13 mouse cellular contexts compared by ENCODE assay signal in the genomic region with DNA sequence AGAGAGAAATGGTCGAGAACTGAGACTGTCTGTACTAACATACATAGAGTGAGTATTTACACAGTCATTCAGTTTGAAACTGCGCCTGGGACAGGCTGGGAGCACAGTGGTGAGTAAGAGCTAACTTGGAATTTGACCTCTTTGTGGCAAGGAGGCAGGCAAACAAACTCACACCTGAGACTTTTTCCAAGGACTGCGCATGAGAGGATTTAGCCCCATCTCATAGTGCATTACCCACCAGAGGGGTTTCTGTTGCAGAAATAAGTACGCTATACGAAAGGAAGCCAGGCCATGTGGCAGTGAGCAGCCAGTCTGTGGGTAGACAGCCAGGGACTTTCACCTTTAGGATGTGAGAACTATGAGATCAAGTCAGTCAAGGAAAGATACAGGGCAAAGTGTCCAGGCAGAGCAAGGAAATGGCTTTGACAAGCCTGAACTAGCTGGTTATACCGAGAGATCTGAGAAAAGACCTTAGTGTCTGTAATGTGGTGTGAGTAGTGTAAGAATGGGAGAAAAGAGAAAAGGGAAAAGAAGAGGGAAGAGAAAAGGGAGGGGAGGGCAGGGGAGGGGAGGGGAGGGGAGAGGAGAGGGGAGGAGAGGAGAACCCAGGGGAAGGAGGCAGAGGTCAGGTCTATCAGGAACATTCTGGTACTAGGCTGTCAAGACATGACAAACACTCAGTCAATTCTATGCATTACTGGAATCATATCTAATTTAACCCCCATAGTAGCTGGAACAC. TPM values are rescaled to one million over a fixed set of nuclear protein-coding genes. Genes with fewer than 3 reads are reported as not detected.
DNase-seq lines count a peak whose midpoint lies in the region; ATAC-seq and TF ChIP-seq lines count a peak whose summit lies in the region.
"Had no signal": no experiment of that assay in that cellular context is flagged by ENCODE, and none has a peak within 500 bp of the region (broad histone marks: within the 10 kb centered on the region; RNA-seq: fewer than 3 reads in every experiment).

No protein-coding gene starts in this region.

- peaks cover 3% of the 10 kb centered on the region; the same call in 1 of the 2 replicates for H3K36me3 ChIP-seq in heart, embryonic 11.5 days (ENCODE audit: control insufficient read depth, insufficient read depth, low read length)
- no peaks in the 10 kb centered on the region for H3K36me3 ChIP-seq in intestine, embryonic 14.5 days (ENCODE audit: control insufficient read depth, insufficient read depth, low read length)
- no peaks in the 10 kb centered on the region for H3K36me3 ChIP-seq in liver, postnatal 0 days (replicated peaks; ENCODE audit: insufficient read depth, low read length)

- H3K4me1 ChIP-seq in heart, embryonic 11.5 days (ENCODE audit: control insufficient read depth, insufficient read depth, low read length): peaks cover 7% of the 10 kb centered on the region
- H3K4me1 ChIP-seq in intestine, embryonic 14.5 days (replicated peaks; ENCODE audit: control insufficient read depth, insufficient read depth, low read length): no peaks in the 10 kb centered on the region
- H3K4me1 ChIP-seq in liver, postnatal 0 days (ENCODE audit: insufficient read depth): peaks cover 14% of the 10 kb centered on the region
- H3K4me1 ChIP-seq: limb, embryonic 12.5 days had no signal

- H3K4me2 ChIP-seq in heart, embryonic 11.5 days: no peak overlapping the region
- H3K4me2 ChIP-seq in intestine, embryonic 14.5 days (ENCODE audit: low read length): no peak overlapping the region
- no peak overlapping the region for H3K4me2 ChIP-seq in liver, postnatal 0 days (ENCODE audit: low read depth, low read length)
- H3K4me2 ChIP-seq: limb, embryonic 12.5 days had no signal

- intact Hi-C loops in heart, postnatal 10 days (cut with DNase I): no loop called here

- no peak overlapping the region for H3K4me3 ChIP-seq in heart, embryonic 11.5 days (ENCODE audit: low read depth, low read length)
- H3K4me3 ChIP-seq in intestine, embryonic 14.5 days (ENCODE audit: low read depth, low read length): no peak overlapping the region
- no peak overlapping the region for H3K4me3 ChIP-seq in liver, postnatal 0 days (ENCODE audit: low read depth, low read length)
- H3K4me3 ChIP-seq: limb, embryonic 12.5 days had no signal

- peak overlapping the region; percentile 10; the same call in 1 of the 2 replicates for H3K27ac ChIP-seq in heart, embryonic 11.5 days (ENCODE audit: low read depth, low read length)
- no peak overlapping the region for H3K27ac ChIP-seq in intestine, embryonic 14.5 days (ENCODE audit: low read depth)
- H3K27ac ChIP-seq in liver, postnatal 0 days (ENCODE audit: low read depth): peak overlapping the region; percentile 52
- H3K27ac ChIP-seq: limb, embryonic 12.5 days had no signal

- DNase-seq in heart, postnatal 10 days: no peak
- peak; percentile 59 for DNase-seq in intestine, embryonic 14.5 days (ENCODE audit: low spot score)
- no peak for DNase-seq in liver, postnatal 0 days
- peak; percentile 40 to 68 for DNase-seq in lung, postnatal 4 days
- no peak for DNase-seq in adrenal gland, adult 2 months
- DNase-seq in frontal cortex, postnatal 36 days (ENCODE audit: low spot score in 2 of 2): no peak
- DNase-seq in embryo, embryonic 9.5 days (ENCODE audit: extremely low spot score): no peak
- DNase-seq: adrenal gland, postnatal 36 days; cerebellum, adult 11 months; right cerebral cortex, postnatal 4 days had no signal

- H3K27me3 ChIP-seq in heart, embryonic 11.5 days (ENCODE audit: control insufficient read depth, insufficient read depth, low read length): no peaks in the 10 kb centered on the region
- no peaks in the 10 kb centered on the region for H3K27me3 ChIP-seq in intestine, embryonic 14.5 days (replicated peaks; ENCODE audit: control insufficient read depth, insufficient read depth, low read length)
- no peaks in the 10 kb centered on the region for H3K27me3 ChIP-seq in liver, postnatal 0 days (ENCODE audit: insufficient read depth, low read length)
- H3K27me3 ChIP-seq: limb, embryonic 12.5 days had no signal

- TF ChIP-seq EP300 in liver, postnatal 0 days (IDR thresholded peaks at IDR 0.05; ENCODE audit: low read depth): no peak

- WGBS in heart, embryonic 11.5 days (ENCODE audit: insufficient replicate concordance): 79% methylated on average over 6 of the region's 6 CpGs
- 63% methylated on average over 6 of the region's 6 CpGs for WGBS in intestine, embryonic 14.5 days
- WGBS in liver, postnatal 0 days (ENCODE audit: insufficient replicate concordance): 62% methylated on average over 6 of the region's 6 CpGs

- no peak for ATAC-seq in heart, embryonic 11.5 days (replicated peaks; ENCODE audit: insufficient number of reproducible peaks, low FRiP score, low TSS enrichment)
- peak; percentile 93 for ATAC-seq in intestine, embryonic 14.5 days (replicated peaks; ENCODE audit: low FRiP score, low TSS enrichment, low read depth)
- ATAC-seq in liver, postnatal 0 days: peak; percentile 80
- ATAC-seq: inflammation-experienced regulatory T-cells, adult 6 months had no signal

- no peak overlapping the region for H3K9ac ChIP-seq in heart, embryonic 11.5 days (ENCODE audit: low read depth, low read length)
- H3K9ac ChIP-seq in intestine, embryonic 14.5 days (ENCODE audit: low read length): no peak overlapping the region
- no peak overlapping the region for H3K9ac ChIP-seq in liver, postnatal 0 days (replicated peaks)
- H3K9ac ChIP-seq: limb, embryonic 12.5 days had no signal

- H3K9me3 ChIP-seq in heart, embryonic 11.5 days (replicated peaks; ENCODE audit: control insufficient read depth, low read length): no peaks in the 10 kb centered on the region
- no peaks in the 10 kb centered on the region for H3K9me3 ChIP-seq in intestine, embryonic 14.5 days (ENCODE audit: control insufficient read depth, low read length)
- no peaks in the 10 kb centered on the region for H3K9me3 ChIP-seq in liver, postnatal 0 days (ENCODE audit: low read length)
- H3K9me3 ChIP-seq: limb, embryonic 12.5 days had no signal

- no peak for TF ChIP-seq CTCF in liver, postnatal 0 days (IDR thresholded peaks at IDR 0.05; ENCODE audit: low read depth)

RNA-seq across cellular contexts. Expression of gene Ica1, which starts 25.1 kb away (rescaled TPM):
- 36.9 and 37.1 TPM in 2 replicates for polyA plus RNA-seq in heart, embryonic 11.5 days (2014; fragmentation: Nextera tagmentation; extraction: Ambion mirVana)
- 10 to 100 TPM in 1 of 2 experiments, 1 to 10 TPM in 1; 9.8 to 12.2 TPM for total RNA-seq in heart, postnatal 10 days (2021)
- 16.0 and 18.6 TPM in 2 replicates for polyA plus RNA-seq in intestine, embryonic 14.5 days (2014; fragmentation: Nextera tagmentation; extraction: Ambion mirVana)
- 6.1 and 6.9 TPM in 2 replicates for polyA plus RNA-seq in liver, postnatal 0 days (2015; fragmentation: Nextera tagmentation; extraction: Ambion mirVana)
- 10 to 100 TPM; 33.3 to 54.1 TPM for total RNA-seq in adrenal gland, adult 2 months (2021)
- 7.0 and 10.1 TPM in 2 replicates for polyA plus RNA-seq in adrenal gland, adult 2 months (2012; rRNA removed)

Comparison
In these comparisons a context has a peak if more than half of its experiments do, and no peak if none do; other contexts are left out.
1. DNase-seq: peak in intestine, embryonic 14.5 days (single experiment) and lung, postnatal 4 days (2 of 2); none in heart, postnatal 10 days (0 of 2), liver, postnatal 0 days (single experiment), adrenal gland, adult 2 months (single experiment), frontal cortex, postnatal 36 days (0 of 2) and embryo, embryonic 9.5 days (single experiment).